Mouse (Mus musculus) liver (tissue): ENCODE results near the gene Ggn.
"Not testable (repeated sequence)": the region's sequence is repeated elsewhere in the genome, so short reads cannot be mapped to it uniquely, and the experiment has no call there.

Source experiments
- DNase-seq: peaks from one replicate; pipeline ENCODE4 v3.0.0-alpha.2; 2020; ENCODE audit warnings: mixed read lengths

The Ggn gene

DNA sequence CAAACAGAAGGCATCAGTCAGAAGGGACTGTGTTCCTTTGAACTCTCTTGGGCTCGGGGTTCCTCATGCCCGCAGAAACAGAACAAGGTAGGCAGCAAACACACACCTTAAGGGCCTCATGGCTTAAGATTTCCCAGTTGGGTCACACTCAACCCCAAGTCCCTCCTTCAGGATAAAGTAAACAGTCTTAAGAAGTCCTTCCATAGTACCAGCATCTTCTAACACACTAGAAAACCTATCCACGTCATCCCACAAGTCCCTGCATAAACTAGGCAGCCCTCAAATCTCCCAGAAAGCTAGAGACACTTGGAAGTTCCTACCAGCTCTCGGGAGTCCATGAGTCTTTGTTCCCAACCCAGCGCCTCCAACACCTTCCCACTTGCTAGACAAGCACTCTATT, 7.7 kb upstream of the Ggn start:
- no peak for DNase-seq

DNA sequence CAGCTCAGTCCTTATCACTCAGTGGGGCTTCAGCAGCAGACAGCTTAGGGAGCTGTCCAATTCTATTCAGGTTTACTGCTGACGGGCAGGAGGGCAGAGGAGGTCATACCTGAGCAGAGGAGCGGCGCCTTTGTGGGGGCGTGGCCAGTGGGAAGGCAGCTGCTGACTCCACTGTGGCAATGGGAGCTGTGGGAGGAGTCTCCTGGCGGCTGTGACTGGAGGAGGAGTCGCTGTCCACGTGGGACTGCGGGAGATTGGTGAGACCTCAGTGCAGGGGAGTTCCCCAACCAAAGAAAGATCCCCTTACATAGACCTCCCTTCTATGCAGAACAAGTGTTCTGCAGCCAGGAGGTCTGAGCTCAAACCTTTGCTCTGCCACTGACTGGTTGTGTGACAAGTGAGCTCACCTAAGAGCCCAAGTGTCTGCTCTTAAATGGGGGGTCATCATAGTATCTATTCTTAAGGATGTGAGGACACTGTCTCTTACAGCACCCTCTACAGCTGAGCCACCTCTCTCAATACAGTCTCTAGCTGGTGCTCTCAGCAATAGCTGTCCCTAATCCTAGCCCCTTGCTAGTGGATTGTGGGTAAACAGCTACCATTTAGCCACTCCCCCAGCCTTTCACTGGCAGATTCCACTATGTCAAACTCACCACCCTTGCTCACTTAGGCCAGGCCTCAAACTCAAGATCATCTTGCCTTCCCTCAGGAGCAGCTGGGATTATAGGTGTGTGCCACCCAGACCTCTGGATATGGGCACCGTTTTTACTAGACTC, 7.1 kb upstream of the Ggn start:
- peak; percentile 69 for DNase-seq

DNA sequence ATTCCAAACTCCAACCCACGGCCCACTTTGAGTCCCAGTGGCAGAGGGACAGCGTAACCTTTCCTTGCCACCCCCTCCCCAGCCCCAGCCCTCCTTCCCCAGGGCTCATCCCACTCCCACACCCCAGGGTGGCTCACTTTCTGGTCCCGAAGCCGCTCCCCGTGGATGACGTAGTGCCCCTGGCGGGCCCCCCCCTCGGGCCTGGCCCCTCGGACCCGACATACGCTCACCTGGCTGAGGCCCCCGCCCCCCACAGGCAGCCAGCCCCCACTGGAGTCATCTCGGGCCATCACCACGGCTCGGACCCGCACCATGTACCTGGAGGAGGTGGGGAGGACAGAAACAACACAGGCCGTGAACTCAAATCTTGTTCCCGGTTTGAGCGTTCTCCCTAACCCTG, 2.4 kb upstream of the Ggn start:
- no peak for DNase-seq

DNA sequence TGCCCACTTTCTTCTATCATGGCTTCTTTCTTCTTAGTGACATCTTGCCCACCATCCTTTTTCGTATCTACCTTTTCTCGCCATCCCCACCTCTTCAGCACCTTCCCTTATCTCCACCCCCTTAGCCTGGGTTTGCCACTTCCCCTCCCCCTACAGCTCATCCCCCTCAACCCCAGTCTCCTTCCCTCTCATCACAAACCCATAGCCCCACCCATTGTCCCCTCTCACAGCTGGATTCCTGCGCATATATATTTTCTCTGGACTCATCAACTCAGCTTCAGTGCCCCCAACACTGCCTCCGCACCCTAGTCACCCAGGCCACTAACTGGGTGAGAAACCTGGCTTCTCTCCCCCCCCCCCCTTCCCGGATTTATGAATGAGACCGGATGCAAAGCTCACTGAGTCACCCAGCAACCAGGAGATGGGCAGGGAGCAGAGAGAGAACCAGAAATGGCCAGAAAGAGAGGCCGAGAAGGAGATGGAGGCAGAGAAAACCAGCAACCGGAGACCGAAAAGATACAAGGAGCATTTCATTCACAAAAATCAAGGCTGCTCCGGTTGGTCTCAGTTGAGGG, 1.8 kb upstream of the Ggn start:
- DNase-seq = no peak

DNA sequence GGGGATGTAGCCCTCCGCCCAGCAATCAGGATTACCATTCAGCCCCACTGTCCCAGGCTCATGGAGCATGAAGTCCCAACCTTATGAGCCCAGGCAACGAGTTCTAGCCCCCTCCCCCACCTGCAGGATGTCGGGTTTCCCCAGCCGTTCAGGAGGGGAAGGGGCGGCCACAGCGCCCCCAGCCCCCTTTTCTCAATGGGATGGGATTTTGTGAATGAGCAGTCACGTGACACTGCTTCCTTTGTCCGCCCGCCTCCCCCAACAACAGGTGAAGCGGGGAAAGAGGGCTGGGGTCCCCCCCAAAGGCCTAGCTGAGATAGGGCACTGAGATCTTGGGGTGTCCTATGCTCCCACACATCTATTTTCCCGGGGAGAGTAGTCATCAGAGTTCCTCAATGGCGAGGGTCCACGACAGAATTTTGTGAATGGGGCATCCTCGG, 1.2 kb upstream of the Ggn start:
- no peak for DNase-seq

DNA sequence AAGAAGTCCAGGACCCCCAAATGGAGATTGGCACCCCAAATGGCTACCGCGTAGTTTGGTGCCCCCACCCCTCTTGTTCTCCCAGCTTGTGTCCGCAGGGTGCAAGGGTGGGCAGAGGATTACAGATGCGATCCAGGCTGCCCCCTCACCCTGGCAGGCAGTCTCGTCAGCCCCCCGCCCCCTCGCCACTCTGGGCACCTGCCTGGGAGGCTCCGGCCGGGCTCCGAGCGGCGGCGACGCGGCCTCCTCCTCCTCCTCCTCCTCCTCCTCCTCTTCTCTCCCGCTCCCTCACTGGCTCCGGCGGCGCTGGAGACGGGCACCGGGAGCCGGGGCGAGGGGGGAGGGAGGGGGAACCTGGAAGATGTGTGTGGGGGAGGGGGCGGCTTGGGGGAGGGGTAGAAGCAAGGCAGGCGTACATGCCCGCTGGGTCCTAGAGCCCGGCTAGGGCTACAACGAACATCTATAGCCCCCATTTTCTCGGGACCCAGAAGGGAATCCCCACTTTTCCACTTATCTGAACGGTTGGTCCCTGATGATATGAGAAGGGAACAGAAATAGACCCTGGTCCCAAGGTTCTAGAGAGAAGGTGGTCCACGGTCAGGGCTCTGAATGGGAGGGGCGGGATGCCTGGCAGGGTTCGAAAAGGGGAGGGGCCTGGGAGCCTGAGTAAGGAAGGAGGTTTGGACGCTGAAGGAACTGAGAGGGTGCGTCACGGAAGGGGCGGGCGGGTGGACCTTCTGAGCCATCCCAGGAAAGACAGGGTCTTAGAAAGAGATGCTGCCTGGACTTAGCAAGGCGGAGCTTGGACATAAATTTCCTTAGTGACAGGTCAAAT, 562 bp upstream of the Ggn start:
- peak; percentile 63 for DNase-seq

DNA sequence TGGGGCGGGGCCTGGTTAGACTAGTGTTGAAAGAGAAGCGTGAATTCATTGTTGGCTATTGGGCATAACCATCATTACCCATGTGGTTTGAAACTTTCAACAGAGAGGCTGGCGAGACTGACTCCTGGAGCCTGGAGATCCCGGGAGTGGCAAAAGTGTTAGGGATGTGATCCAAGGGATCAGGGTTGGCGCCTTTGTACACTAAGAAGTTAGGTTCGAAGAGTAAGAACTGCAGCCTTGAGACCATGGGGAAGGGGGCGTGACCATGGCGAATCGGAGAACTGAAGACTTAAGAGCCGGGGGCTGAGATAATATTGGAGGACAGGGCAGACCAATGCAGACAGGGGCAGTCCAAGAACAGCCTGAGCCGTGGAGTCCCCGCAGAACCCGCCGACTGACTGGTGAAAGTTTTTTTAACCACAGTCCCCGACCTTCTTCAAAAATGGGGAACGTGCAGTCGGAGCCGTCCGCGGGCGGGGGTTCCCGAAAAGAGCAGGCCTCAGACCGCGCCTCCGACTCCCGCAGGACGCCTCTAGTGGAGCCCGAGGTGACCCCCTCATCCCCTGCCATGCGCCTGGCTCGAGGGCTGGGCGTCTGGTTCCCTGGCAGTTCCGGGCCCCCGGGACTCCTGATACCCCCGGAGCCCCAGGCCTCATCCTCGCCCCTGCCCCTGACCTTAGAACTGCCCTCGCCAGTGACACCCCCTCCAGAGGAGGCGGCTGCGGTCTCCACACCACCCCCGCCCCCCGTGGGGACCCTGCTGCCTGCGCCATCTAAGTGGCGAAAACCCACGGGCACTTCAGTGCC, 948 bp downstream of the Ggn start:
- DNase-seq = no peak

DNA sequence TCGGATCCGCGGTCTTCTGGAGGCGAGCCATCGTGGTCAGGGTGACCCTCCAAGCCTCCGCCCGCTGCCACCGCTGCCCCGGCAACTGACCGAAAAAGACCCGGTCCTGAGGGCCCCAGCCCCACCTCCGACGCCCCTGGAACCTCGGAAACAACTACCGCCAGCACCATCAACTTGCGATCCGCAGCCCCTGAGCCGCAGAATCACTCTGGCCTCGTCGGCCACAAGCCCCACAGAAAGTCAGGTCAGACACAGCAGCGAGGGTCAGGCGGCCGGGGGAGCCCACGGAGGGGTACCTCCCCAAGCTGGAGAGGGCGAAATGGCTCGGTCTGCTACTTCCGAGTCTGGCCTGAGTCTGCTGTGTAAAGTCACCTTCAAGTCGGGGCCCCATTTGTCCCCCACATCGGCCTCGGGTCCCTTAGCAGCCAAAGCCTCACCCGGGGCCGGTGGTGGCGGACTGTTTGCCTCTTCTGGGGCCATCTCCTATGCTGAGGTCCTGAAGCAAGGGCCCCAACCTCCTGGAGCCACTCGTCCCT, 1.6 kb downstream of the Ggn start:
- DNase-seq = no peak

DNA sequence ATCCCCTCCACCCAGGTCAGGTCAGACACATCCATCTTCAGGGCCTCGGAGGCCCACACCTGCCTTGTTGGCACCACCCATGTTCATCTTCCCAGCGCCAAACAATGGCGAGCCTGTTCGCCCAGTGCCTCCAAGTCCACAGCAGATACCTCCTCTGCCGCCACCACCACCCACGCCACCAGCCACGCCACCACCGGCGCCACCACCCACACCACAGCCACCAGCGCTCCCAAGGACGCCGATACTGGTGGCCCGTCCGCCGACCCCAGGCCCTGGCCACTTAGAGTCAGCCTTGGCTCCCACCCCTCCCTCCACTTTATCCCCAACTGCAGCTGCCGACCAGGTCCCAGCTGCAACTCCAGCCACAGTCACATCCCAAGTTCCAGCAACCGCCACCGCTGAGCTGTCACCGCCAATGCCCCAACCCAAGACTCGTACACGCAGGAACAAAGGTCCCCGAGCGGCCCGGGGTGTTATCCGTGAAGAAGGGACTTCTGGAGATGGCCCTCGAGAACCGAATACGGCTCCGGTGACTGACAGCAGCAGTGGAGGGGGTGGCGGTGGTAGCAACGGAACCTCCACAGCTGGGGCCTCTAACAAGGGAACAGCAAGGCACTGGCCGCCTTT, 2.5 kb downstream of the Ggn start:
- no peak for DNase-seq

DNA sequence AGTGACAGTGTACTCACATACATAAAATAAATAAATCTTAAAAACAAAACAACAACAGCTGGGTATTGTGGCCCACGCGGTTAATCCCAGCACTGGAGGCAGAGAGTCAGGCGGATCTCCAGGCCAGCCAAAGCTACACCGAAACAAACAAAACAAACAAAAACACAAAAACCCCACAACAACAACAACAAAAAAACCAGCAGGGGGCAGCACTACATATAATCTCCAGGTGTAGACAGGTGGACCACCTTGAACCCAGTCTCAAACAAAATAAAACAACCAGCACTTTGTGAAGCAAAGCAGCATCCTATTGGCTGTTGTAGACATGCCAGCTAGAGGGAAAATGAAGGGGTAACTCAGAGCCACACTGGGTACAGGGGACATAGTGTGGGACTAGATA, 8.1 kb downstream of the Ggn start:
- DNase-seq = peak; percentile 10

DNA sequence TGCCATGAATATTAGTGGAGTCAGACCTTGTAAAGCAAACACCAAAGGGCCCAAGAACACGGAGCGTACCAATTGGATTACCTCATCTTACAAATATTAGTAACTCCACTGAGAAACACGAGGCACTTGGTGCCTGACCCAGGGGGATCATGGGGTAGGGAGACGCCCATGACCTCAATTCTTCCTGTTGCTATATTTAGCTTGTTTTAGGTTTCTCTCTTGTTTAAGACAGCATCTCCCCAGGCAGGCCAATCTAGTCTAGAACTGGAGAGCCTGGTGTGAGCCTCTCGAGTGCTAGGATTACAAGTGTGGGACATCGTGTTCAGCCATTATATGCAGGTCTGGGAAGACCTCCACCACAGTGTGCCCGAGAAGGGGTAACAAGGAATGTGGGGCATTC, 9.3 kb downstream of the Ggn start:
- DNase-seq = peak; percentile 30

DNA sequence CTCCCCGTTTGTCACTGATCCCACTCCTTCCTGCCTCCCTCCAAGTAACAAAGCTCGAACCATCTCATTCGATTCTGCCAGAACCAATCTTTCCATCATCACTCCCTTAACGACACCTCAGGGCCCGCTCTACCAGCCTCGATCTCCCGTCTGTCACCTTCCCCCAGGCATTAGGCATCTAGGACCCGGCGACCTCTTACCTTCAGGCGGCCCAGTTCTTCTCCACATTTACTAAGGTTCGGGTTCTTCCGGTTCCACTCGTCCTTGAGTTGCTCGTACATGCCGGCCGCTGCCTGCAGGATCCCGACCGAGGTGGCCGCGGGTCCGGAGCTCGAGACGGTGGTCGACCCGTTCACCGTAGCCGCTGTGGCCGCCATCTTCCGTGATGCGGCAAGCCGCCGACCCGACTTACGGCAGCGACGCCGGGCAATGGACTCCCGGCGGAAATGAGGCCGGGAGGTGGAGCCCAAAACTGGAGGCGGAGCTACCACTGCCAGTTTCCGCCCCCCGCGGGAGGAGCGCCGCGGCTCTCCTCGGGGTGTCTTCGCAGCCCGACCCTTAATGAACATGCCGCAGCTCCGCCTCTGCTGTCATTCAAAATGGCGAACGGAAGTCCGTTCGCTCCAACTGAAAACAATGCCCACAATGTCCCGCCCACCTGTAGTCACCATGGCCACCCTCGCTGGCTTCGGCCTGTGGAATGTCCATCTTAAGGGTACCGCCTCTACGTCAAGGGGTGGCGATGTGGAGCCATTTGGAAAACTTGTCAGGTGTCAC, 10.3 kb downstream of the Ggn start, which contains the start of gene Psmd8:
Gene Psmd8 (minus strand): TSS at position 625 of the 777 bp plus-strand sequence.
- DNase-seq = peak; percentile 97

DNA sequence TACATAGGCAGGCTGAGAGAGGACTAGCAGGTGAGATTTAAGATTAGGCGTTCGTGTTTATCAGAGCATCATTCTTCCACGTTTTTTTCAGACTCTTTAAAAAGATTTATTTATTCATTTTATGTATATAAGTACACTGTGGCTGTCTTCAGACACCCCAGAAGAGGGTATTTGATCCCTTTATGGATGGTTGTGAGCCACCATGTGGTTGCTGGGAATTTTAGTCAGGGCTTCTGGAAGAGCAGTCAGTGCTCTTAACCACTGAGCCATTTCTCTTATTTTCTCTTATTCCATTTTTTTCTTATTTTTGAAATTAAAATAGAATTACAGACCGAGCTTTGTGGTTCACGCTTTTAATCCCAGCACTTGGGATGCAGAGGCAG, 10.8 kb downstream of the Ggn start:
- DNase-seq = no peak

DNA sequence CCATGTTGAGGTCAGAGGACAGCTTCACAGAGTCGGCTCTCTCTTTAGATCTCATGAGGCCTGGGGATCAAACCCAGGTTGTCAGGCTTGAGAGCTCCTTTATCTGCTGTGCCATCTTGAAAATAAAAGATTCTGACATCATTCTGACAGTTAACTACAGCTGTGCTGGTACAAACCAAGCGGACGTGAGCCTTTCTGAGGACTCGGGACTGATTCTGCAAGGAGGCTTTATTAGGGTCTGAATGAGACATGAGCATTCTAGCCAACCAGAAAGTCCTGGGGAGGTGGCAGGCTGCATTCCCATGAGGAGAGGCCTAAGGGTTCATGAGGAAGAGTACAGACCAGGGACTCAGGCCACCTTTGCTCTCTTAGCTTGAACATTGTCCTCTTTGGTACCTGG, 11.3 kb downstream of the Ggn start:
- not testable (repeated sequence) for DNase-seq

DNA sequence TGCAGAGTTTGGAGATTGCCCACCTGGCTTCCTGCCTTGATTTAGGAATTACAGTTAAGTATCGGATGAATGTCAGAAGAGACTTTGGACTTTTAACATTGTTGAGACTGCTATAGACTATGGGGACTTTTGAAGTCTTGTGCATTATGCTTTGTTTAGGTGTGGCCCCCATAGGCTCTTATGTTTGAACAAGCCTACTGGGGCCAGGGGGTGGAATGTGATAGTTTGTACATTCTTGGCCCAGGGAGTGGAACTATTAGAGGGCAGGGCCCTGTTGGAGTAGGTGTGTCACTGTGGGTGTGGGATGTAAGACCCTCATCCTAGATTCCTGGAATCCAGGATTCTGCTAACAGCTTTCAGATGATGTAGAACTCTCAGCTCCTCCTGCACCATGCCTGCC, 24.2 kb downstream of the Ggn start:
- not testable (repeated sequence) for DNase-seq

DNA sequence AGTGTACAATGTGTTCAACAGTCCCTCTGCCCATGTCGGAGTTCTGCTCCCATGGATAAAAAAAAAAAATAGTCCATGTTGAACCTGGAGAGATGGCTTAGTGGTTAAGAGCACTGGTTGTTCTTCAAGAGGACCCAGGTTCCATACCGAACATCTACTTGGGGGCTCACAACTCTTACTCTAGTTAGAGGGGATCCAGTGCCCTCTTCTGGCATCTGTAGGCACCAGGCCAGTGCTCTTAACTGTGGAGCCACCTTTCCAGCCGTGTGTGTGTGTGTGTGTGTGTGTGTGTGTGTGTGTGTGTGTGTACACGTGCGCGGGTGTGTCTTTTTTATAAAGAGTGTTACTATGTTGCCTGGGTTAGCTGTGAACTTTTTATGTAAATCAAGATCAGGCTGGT, 32.6 kb downstream of the Ggn start:
- DNase-seq = no peak

DNA sequence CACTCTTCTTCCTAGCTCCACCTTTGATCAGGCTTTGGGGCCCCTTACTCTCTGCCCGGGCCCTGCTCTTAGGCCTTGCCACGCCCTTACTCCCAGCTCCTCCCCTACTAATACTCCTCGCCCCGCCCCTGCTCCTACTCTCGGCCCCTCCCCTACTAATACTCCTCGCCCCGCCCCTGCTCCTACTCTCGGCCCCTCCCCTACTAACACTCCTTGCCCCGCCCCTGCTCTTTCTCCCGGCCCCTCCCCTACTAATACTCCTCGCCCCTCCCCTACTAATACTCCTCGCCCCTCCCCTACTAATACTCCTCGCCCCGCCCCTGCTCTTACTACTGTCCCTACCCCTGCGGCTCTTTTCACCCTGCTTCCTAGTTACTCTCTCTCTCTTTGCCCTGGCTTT, 41.0 kb downstream of the Ggn start:
- DNase-seq = peak; percentile 71

DNA sequence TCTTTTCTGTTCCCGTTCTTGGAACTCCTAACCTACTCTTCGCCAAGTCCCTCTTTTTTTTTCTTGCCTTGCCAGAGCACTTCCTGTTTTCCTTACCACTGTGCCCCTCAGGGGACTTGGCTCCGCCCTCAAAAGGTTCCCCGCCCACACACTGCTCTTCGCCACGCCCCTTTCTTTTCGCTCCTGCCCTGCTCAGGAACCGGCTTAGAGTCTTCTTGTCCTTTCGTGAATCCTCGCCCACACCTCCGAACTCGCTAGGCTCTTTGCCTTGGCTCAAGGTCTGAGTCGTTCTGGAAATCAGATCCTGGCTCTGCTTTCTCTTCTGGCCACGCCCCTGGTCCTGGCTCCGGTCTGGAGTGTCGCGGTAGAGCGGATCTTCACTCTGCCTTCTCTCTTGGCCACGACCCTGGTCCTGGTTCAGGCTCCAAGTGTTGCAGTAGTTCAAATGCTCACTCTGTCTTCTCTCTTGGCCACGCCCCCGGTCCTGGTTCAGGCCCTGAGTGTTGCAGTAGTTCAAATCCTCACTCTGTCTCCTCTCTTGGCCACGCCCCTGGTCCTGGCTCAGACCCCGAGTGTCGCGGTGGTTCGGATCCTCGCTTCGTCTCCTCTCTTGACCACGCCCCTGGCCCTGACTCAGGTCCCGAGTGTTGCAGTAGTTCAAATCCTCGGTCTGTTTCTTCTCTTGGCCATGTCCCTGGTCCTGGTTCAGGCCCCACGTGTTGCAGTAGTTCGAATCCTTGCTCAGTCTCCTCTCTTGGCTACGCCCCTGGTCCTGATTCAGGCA, 41.6 kb downstream of the Ggn start:
- peak; percentile 80 for DNase-seq

DNA sequence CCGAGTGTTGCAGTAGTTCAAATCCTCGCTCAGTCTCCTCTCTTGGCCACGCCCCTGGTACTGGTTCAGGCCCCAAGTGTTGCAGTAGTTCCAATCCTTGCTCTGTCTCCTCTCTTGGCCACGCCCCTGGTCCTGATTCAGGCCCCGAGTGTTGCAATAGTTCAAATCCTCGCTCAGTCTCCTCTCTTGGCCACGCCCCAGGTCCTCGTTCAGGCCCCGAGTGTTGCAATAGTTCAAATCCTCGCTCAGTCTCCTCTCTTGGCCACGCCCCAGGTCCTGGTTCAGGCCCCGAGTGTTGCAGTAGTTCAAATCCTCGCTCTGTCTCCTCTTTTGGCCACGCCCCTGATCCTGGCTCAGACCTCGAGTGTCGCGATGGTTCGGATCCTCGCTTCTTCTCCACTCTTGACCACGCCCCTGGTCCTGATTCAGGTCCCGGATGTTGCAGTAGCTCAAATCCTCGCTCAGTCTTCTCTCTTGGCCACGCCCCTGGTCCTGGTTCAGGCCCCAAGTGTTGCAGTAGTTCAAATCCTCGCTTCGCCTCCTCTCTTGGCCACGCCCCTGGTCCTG, 42.3 kb downstream of the Ggn start:
- peak; percentile 60 for DNase-seq
